Mouse (Mus musculus) embryonic fibroblast, embryonic 13.5 days (primary cell): ENCODE results near the gene Mtmr11.

ENCODE experiments used
- CTCF ChIP-seq: IDR thresholded peaks from 2 replicates; pipeline ENCODE4 v1.5.1; 2011; ENCODE audit warnings: mild to moderate bottlenecking, control low read depth, low read length, moderate library complexity, borderline replicate concordance; ENCODE audit not compliant: insufficient read depth
- POLR2A ChIP-seq: IDR thresholded peaks from 2 replicates; pipeline ENCODE4 v1.6.1; 2011; ENCODE audit warnings: low read depth, mild to moderate bottlenecking, control low read depth, low read length, moderate library complexity

- TF ChIP-seq CTCF (no peak), POLR2A (no peak; the same call in 1 of the 2 replicates)
Observed at GRCm38 (mm10) chr3:96196437-96197128, 34.8 kb downstream of the Mtmr11 start.
